Mouse (Mus musculus) telencephalon, adult 2 months (tissue): Measurements from ENCODE around the gene Nudt2.

ENCODE experiments used
- DNase-seq: peaks from one replicate; pipeline ENCODE4 v3.0.0-alpha.2; 2011; ENCODE audit warnings: low read depth, low spot score

The Nudt2 gene

DNA sequence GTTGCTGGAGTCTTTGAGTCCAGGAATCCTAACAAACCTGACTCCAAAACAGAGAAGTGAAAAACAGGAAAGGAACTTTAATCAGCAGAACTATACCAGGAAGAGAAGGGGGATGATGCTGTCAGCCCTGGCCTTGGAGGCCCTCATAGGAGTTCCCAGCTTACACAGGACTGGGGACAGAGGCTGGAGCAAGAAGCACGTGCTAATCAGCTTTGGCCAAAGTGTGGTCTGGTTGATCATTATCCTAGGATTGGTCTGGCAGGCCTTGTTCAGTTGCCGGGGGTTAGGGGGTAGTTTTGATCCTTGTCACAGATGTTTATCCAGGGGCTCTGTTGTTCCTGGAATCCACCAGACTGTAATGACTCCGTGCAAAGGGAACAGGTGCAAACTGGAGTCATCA lies 29.4 kb downstream of the Nudt2 start:
- DNase-seq = no peak

DNA sequence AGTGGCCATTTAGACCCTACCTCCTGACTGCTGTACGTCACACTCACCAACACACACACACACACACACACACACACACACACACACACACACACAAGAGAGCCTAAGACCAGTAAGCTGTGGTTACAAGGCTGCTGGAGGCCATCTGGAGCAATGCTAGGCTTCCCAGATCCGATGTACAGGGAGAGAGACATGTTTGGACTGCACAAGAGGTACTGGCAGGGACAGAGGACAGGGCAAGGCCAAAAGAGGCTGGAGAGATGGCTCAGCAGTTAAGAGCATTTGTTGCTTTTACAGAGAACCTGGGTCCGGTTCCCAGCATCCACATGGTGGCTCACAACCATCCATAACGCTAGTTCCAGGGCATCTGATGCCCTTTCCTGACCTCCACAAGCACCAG lies 30.1 kb downstream of the Nudt2 start:
- no peak for DNase-seq

DNA sequence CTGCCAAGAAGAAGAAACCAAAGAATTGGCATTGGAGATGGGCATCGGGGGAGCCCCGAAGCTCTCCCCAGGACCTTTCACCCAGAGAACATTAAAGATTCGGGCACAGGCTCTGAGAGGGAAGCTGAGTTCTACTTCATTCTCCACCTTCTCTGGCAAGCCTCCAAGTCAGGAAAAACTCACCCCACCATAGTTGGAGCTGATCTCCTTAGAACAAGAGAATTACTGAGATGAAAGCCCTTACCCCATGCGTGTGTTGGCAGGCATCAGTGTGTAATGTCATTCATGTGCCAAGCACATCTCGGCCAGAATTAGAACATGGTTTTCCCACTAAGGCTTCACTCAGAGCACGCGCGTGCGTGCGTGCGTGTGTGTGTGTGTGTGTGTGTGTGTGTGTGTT lies 30.9 kb downstream of the Nudt2 start:
- DNase-seq = no peak

DNA sequence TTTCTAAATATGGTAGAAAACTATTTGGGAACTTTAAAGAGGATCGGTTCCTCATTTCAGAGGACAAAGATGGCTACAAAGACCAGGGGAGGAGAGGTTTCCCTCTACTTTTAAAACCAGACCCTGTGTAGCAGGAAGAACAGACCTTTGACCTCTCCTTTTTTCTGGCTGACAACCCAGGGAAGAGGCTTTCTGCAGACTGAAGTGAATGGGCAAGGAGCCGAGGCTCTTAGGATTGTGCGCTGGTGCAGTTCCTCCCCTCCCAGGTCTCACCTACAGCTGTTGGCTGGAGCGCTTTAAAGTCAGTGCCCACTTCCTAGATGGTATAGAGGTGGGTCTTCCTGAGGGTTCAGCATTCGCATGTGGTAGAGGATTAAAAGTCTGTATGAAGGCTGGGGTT lies 32.1 kb downstream of the Nudt2 start:
- no peak for DNase-seq

DNA sequence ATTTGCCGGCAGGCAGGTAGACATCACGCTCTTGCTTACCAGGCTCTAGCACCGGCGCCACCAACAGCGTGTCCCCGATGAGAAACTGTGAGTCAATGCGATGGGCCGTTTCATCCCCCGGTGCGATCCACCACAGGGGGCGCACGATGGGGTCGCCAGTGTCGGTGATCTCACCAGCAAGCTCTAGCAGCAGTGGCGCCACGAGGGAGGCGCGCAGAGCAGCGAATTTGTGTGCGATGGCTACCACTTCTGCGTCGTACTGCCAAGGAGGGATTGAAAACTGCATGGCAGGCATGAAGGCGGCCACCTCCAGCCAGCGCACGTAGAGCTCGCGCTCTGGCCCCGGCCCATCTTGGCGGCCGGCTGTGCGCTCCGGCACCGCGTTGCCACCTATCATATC lies 32.6 kb downstream of the Nudt2 start:
- no peak for DNase-seq

DNA sequence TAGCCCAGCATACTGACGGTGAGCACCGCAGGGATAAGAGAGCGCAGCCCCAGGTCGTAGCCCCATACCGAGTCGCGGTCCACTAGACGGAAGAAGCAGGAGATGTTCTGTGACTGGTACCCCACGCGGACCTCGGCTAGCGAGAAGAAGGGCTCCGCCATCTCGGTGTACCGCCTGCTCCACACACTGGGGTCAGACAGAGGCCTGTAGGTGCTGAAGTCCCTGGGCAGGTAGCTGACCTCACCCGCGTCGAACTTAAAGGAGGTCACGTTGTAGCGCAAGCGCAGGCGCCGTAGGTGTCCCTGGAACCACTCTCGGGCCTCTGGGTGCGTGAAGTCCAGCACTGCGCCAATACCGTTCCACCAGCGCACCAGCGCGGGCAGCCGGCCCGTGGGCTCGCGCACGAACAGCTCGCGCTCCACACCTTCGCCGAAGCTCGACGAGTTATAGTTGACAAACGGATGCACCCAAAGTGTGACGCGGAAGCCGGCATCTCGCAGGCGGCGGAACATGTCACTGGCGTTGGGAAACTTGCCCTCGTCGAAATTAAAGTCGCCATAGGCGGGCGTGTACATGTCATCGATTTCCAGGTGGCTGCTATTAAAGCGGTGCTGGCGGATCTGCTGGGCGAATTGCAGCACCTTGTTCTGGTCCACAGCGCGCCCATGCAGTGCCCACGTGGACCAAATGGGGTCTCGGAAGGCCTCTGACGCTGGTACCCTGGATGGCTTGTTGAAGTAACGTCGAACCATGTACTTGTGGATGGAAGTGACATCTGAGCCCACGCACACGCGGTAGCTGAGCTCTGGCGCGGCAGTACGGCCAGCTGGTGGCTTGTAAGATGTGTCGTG lies 33.3 kb downstream of the Nudt2 start:
- no peak for DNase-seq

DNA sequence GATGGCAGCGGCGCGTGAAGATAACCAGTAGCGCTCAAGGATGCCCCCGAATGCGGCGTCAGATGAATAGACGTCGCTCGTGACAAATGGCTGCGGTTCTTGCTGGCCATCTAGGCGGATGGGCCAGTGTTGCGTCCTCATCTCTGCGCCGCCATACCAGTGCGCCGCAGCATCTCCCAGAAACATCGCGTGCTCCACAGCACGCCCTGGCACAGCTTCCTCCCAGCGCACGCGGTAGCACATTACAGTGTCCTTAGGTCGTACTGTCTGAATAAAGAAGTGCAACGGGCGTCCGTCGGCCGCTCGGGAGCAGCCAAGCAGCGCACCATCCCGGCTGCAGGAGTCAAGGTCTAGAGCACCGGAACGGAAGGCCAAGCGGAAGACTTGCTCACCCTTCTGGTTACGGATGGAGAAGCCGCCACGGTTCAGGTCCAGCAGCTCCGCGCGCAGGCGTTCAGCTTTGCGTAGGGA lies 34.0 kb downstream of the Nudt2 start:
- no peak for DNase-seq

DNA sequence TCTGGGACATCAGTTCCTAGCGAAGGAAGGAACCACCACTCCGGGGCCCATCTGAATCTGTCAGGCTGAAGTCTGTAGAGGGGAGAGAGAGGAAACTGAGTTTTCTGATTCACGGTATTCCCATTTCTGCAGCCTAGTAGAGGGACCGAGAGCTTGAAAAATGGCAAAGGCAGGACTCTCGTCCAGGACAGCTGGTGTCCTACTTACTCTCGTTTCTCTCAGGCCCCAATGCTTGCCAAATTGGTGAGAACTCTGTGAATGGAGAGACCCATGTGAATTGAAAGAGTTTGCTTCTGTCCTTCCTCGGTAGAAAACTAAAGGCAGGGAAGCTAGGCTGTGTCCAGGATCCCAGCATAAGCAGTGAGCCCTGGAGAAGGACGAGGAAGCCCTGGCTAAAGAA lies 34.7 kb downstream of the Nudt2 start:
- DNase-seq = no peak

DNA sequence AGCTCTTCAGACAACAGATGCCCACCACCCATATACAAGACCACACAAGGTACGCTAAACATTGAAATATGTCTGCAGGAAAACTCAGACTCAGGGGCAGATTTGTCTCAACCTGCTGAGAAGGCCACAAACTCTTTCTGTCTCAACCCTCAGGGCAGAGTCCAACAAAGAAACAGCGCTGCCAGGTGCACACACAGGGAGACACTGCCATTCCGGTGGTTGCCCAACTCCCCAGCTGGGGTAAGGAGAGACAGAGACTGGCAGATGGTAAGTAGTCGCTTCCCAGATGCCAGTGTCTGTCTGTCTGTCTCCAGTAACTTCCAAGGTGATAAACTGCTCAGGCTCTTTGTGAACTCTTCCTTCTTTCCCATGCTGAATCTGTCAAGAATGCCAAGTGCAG lies 35.8 kb downstream of the Nudt2 start:
- DNase-seq = no peak

DNA sequence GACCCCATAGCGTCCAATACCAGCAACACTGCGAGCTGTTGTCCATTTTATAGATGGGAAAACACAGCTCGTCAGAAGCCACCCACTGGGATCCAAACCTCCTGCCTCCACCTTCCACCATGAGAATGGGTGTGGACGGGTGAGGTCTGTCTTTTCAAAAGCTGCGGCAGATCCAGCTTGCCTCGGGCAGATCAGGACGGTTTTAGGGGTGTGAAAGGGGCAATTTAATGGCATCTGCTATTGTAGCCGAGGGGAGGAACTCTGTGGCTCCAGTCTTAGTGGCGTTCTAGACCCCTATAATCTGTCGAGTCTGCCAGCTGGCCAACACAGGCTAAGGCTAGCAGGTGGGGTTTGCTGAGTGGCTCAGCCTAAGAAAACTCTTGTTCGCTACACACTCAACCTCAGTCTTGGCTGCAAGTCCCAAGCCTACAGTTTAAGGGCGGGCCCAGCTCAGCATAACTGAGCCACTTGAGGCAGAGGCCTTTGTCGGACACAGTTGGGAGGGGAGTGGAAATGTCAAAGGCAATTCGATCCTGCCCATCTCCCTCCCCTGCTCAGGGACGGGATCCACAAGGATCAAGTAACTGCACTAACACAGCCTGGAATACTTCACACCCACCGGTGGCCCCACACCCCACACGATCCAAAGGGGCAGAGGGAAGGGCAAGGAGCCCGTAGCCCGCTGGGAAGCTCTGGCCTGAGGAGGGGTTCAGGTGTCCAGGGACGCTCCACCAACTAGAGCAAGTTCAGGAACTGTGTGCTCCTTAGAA lies 37.4 kb downstream of the Nudt2 start:
- no peak for DNase-seq

DNA sequence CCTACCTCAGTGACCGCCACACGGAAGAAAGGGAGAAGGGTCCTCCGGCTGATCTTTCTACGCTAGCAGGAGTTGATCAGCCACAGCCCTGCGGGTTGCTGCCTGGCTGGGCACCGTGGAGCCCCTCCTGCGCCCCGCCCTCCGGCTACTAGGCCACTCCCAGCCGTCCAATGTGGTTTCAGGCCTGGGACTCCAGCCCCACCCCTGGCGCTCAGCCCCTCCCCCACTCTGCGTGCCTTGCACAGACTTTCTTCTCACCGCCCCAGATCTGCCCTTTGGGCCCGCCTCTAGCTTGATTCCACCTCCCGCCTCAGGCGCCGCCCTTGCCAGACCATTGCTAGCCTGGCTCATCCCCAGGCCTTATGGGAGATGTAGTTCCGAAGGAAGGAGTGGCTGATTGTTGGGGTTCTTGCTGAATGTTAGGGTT lies 38.0 kb downstream of the Nudt2 start, which contains the start of gene AI464131:
Gene AI464131, minus strand, starts transcription at position 91 of the 427 bp plus-strand sequence.
- DNase-seq = peak; percentile 88

DNA sequence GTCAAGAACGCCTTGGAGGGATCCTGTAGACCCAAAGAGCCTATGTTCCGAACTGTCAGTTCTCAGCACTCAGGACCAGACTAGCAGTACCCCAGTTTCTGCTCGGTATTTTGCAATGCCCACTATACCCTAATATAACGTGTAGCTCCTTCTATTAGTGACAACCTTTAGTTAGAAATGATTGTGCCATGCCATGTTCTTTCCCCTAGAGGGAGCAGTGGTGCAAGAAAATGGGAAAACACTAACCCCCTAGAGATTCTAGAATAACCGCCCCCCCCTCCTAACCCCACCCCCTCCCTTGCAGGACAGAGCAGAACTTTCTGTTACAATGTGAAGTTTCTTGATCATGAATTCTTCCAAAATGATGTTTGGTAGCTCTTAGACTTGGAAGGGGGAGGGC lies 39.4 kb downstream of the Nudt2 start:
- DNase-seq = no peak

DNA sequence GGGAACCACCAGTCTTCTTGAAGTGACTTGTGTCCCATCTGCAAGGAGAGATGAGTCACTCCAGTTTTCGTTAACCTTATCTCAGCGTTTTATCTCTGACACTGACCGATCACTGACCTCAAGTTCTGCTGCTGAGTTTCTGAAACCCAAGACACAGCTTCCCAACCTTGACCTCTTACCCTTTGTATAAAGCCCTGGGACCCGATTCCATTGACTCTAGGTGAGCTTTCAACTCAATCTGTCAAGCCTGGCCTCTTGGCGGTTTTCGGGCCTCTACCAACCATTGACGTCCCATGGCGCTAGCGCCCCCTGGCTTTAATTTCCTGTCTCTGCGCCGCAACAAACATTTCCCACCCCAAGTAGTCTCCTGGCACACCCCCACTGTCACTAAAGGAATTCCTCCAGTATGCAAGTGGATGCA lies 40.2 kb downstream of the Nudt2 start:
- no peak for DNase-seq

DNA sequence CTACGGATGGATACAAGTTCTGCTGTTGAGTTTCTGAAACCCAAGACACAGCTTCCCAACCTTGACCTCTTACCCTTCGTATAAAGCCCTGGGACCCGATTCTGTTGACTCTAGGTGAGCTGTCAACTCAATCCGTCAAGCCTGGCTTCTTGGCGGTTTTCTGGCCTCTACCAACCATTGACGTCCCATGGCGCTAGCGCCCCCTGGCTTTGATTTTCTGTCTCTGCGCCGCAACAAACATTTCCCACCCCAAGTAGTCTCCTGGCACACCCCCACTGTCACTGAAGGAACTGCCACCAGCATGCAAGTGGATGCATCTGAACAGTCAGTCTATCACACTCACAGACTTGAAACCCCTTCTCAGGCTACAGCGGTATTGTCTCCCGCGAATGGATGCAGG lies 41.2 kb downstream of the Nudt2 start:
- no peak for DNase-seq

DNA sequence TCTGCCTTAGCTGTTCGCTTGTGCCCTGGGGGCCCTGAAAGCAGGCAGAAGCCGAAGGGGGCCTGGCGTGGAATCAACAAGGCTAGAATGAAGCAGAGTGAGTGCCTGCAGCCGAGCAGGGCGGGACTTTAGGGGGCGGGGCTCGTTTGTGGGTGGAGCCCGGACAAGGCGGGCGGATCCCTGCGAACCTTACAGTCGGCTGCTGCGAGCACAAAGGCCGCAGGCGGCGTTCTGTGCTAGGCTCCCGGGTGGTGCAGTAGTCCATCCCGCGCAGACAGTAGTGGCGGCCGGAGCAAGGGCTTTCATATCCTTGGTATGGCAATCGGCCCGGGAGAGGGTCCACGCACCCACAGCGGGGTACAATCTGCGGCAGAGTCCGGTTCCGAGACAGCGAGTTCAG lies 42.0 kb downstream of the Nudt2 start:
- peak; percentile 39 for DNase-seq

DNA sequence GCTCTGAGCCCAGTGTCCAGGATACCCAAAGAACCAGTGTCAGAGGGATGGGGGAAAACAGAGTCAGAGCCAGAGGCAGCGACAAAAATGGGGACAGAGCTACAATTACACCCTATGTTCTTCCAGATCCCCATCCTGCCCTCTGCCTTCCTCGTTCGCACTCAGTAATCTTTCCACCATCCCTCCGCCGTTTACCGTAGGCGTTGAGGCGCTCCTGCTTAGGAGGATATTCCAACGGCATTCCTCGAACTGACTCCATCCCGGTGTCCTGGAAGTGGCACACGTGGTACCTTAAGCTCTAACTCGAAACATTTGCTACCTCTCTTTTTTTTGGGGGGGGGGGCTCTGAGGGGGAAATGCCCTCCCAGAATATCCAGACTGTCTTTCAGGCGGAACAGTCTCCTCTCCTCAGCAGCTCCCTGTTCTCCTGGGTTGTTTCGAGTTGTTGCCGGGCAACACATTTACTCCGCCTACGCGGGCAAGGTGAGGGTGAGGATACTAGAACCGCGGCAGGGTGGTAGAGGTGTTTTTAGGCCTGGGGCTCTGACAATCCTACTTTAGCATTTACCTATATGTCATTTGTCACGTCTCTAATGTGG lies 42.5 kb downstream of the Nudt2 start:
- no peak for DNase-seq

DNA sequence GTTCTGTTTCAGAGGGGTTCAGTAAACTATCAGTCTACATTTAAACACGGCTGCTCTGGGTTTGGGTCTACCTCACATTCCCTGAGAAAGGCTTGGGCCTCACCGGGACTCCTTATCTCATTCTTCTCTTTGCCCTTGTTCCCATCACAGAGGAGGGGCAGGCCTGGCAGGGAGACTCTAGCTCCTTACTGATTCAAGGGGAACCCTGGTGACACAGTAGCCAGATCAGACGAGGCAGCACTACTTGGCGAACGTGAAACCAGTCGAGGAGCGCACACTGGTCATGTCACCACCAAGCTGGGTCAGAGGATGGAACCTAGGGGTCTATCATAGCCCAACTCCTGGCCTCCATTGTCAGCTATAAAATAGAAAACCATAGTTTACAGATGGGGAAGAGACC lies 43.0 kb downstream of the Nudt2 start:
- DNase-seq = no peak

DNA sequence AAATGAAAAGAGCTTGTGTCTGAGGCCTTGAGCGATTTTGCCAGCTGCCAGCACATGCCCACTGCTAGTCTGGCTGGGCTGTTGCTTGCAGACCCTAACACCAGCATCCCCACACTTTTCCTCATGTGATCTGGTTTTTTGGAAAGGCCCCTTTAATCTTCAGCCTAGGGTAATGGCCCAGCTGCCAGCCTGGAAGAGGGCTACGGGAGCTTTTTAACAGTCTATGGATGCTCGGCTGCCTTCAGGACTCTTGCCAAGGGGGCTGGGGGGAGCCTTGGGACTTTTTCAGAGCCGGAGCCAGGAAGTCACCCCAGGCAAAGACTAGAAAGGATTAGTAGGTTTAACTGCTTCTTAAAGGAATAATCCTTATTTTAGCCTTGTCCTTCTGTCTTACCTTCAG lies 48.4 kb downstream of the Nudt2 start:
- DNase-seq = no peak

DNA sequence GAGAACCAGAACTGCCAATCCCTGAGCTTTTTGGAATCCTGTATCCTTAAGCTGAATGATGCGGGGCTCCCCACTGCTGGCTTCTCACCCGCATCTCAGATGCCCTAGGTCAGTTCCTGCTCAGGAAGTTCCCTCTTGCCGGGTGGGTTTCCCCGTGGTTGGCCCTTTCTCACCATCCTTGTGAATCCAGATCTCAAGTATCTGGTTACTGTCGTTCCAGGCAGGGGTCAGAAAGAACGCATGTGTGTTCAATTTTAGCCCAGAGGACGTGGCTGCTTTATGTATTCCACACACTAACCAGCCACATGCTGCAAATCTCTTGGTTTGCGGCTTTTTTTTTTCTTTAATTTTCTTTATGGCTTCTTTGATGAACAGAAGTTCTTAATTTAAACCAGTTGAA lies 48.8 kb downstream of the Nudt2 start:
- no peak for DNase-seq

DNA sequence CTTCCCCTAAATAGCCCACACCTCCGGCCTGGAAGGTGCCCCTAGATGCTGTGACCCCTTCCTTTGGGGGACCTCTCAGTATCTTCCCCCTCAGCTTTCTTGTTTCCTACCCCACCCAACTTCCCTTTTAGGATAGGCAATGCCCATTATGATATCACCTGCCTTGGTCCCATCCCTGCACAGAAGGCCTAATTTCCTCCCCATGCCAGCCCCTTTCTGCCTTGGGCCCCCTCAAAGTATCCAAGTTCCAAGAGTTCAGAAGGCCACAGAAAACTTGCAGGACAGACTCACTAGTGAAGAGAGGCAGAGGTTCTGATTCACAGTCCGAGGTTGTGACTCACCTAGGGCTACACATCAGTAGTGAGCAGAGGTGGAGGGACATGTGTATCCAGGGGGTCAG lies 52.3 kb downstream of the Nudt2 start, which contains the start of gene 1110017D15Rik:
Gene 1110017D15Rik, minus strand, starts transcription at position 101 of the 400 bp plus-strand sequence.
- no peak for DNase-seq

DNA sequence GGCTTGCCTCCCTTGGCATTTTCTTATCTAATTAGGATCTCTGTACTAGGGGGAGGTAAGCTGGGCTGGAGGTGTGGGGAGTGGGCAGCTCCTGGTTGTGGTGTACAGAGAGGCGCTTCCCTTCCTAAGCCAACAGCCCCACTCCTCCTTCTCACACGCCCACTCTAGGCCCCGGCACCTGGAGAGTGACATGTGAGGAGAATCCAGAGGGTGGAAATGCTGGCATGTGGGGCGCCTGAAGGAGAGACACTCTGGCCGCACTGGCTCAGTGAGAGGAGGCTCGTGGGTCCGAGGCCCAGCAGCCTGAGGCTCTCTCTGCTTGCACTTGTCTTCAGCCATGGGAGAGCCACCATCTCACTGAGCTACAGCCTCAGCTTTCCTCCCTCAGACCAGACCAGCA lies 53.4 kb downstream of the Nudt2 start:
- DNase-seq = no peak

DNA sequence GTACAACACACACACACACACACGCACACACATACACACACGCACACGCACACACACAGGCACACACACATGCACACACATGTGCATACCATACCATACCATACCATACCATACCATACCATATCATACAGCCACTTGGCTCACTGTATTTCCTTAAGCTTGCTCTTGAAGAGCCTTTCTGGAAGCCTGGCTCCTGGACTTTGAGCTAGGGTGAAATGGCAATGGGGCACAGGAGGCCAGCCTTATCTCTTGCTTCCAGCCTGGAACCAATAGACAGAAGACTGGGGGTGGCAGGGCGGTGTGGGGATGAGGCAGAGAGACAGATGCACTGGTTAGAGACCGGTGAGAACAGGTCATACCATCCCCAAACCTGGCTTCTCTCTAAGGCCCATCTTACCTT lies 54.2 kb downstream of the Nudt2 start:
- no peak for DNase-seq
